Mouse (Mus musculus): ENCODE results near the gene Ston2. TPM values are rescaled to one million over a fixed set of nuclear protein-coding genes. Genes with fewer than 3 reads are reported as not detected.

The Ston2 gene
- polyA plus RNA-seq, 1 experiment: 9.0 TPM

GRCm38 (mm10) chr12:91745758-91746290, 42.4 kb downstream of the Ston2 start:
- Histone ChIP-seq H3K4me3 (replicated peaks; ENCODE audit: insufficient read depth, low read depth, low read length) (no peak overlapping the region), H3K4me1 (ENCODE audit: control insufficient read depth, insufficient read depth, low read length) (no peaks in the 10 kb centered on the region), H3K27me3 (ENCODE audit: control insufficient read depth, insufficient read depth, low read length) (no peaks in the 10 kb centered on the region), H3K27ac (ENCODE audit: insufficient read depth, low read length) (no peak overlapping the region)
- DNase-seq: no peak
- 34% methylated on average over 11 of the region's 11 CpGs for WGBS
- TF ChIP-seq POLR2A (IDR thresholded peaks at IDR 0.05; ENCODE audit: borderline replicate concordance, insufficient read depth, low read length) (no peak), CTCF (IDR thresholded peaks at IDR 0.05; ENCODE audit: borderline replicate concordance, insufficient read depth, low read depth, low read length) (no peak)

- TF ChIP-seq CTCF (IDR thresholded peaks at IDR 0.05; ENCODE audit: borderline replicate concordance, insufficient read depth, low read depth, low read length) (no peak), POLR2A (IDR thresholded peaks at IDR 0.05; ENCODE audit: borderline replicate concordance, insufficient read depth, low read length) (no peak)
- H3K27ac ChIP-seq (ENCODE audit: insufficient read depth, low read length): no peak overlapping the region
- 50% methylated on average over 6 of the region's 6 CpGs for WGBS
Observed at GRCm38 (mm10) chr12:91744091-91744490, 44.1 kb downstream of the Ston2 start.

GRCm38 (mm10) chr12:91742916-91743315, 45.3 kb downstream of the Ston2 start:
- WGBS: 97% methylated on average over 7 of the region's 7 CpGs
- no peaks in the 10 kb centered on the region for H3K4me1 ChIP-seq (ENCODE audit: control insufficient read depth, insufficient read depth, low read length)
- H3K27ac ChIP-seq (ENCODE audit: insufficient read depth, low read length): no peak overlapping the region
- TF ChIP-seq POLR2A (IDR thresholded peaks at IDR 0.05; ENCODE audit: borderline replicate concordance, insufficient read depth, low read length) (no peak), CTCF (IDR thresholded peaks at IDR 0.05; ENCODE audit: borderline replicate concordance, insufficient read depth, low read depth, low read length) (no peak)
- no peak for DNase-seq
- H3K27me3 ChIP-seq (ENCODE audit: control insufficient read depth, insufficient read depth, low read length): no peaks in the 10 kb centered on the region
- no peak overlapping the region for H3K4me3 ChIP-seq (replicated peaks; ENCODE audit: insufficient read depth, low read depth, low read length)

More at GRCm38 (mm10) chr12:91744091-91744490, 44.1 kb downstream of the Ston2 start:
- Histone ChIP-seq H3K4me3 (replicated peaks; ENCODE audit: insufficient read depth, low read depth, low read length) (no peak overlapping the region), H3K4me1 (ENCODE audit: control insufficient read depth, insufficient read depth, low read length) (no peaks in the 10 kb centered on the region), H3K27me3 (ENCODE audit: control insufficient read depth, insufficient read depth, low read length) (no peaks in the 10 kb centered on the region)
- no peak for DNase-seq

- WGBS: 70% methylated on average over 4 of the region's 4 CpGs
- H3K27me3 ChIP-seq (ENCODE audit: control insufficient read depth, insufficient read depth, low read length): no peaks in the 10 kb centered on the region
- no peak overlapping the region for H3K4me3 ChIP-seq (replicated peaks; ENCODE audit: insufficient read depth, low read depth, low read length)
- H3K4me1 ChIP-seq (ENCODE audit: control insufficient read depth, insufficient read depth, low read length): no peaks in the 10 kb centered on the region
- no peak for TF ChIP-seq POLR2A (IDR thresholded peaks at IDR 0.05; ENCODE audit: borderline replicate concordance, insufficient read depth, low read length)
- TF ChIP-seq CTCF (IDR thresholded peaks at IDR 0.05; ENCODE audit: borderline replicate concordance, insufficient read depth, low read depth, low read length): no peak
- no peak for DNase-seq
- H3K27ac ChIP-seq (ENCODE audit: insufficient read depth, low read length): no peak overlapping the region
Observed at GRCm38 (mm10) chr12:91738381-91738780, 49.8 kb downstream of the Ston2 start.

- Histone ChIP-seq H3K27me3 (ENCODE audit: control insufficient read depth, insufficient read depth, low read length) (no peaks in the 10 kb centered on the region), H3K4me3 (replicated peaks; ENCODE audit: insufficient read depth, low read depth, low read length) (no peak overlapping the region), H3K27ac (ENCODE audit: insufficient read depth, low read length) (no peak overlapping the region), H3K4me1 (ENCODE audit: control insufficient read depth, insufficient read depth, low read length) (no peaks in the 10 kb centered on the region)
- DNase-seq: no peak
- no peak for TF ChIP-seq CTCF (IDR thresholded peaks at IDR 0.05; ENCODE audit: borderline replicate concordance, insufficient read depth, low read depth, low read length)
- no peak for TF ChIP-seq POLR2A (IDR thresholded peaks at IDR 0.05; ENCODE audit: borderline replicate concordance, insufficient read depth, low read length)
- WGBS: 97% methylated on average over 15 of the region's 15 CpGs
Observed at GRCm38 (mm10) chr12:91736221-91736980, 51.8 kb downstream of the Ston2 start.

GRCm38 (mm10) chr12:91734246-91735027, 53.8 kb downstream of the Ston2 start:
- TF ChIP-seq POLR2A (IDR thresholded peaks at IDR 0.05; ENCODE audit: borderline replicate concordance, insufficient read depth, low read length) (no peak), CTCF (IDR thresholded peaks at IDR 0.05; ENCODE audit: borderline replicate concordance, insufficient read depth, low read depth, low read length) (no peak)
- 85% methylated on average over 15 of the region's 15 CpGs for WGBS
- no peak for DNase-seq
- no peaks in the 10 kb centered on the region for H3K27me3 ChIP-seq (ENCODE audit: control insufficient read depth, insufficient read depth, low read length)
- H3K4me1 ChIP-seq (ENCODE audit: control insufficient read depth, insufficient read depth, low read length): no peaks in the 10 kb centered on the region
- H3K4me3 ChIP-seq (replicated peaks; ENCODE audit: insufficient read depth, low read depth, low read length): no peak overlapping the region
- H3K27ac ChIP-seq (ENCODE audit: insufficient read depth, low read length): no peak overlapping the region

GRCm38 (mm10) chr12:91732729-91733448, 55.3 kb downstream of the Ston2 start:
- no peak for TF ChIP-seq POLR2A (IDR thresholded peaks at IDR 0.05; ENCODE audit: borderline replicate concordance, insufficient read depth, low read length)
- TF ChIP-seq CTCF (IDR thresholded peaks at IDR 0.05; ENCODE audit: borderline replicate concordance, insufficient read depth, low read depth, low read length): no peak
- no peaks in the 10 kb centered on the region for H3K27me3 ChIP-seq (ENCODE audit: control insufficient read depth, insufficient read depth, low read length)
- DNase-seq: peak in 1 of 2 experiments; percentile 12
- WGBS: 16% methylated on average over 6 of the region's 6 CpGs
- H3K27ac ChIP-seq (ENCODE audit: insufficient read depth, low read length): no peak overlapping the region
- H3K4me1 ChIP-seq (ENCODE audit: control insufficient read depth, insufficient read depth, low read length): no peaks in the 10 kb centered on the region
- no peak overlapping the region for H3K4me3 ChIP-seq (replicated peaks; ENCODE audit: insufficient read depth, low read depth, low read length)

Data from cerebellum, adult 2 months (tissue).